Mouse (Mus musculus) heart, postnatal 10 days (tissue): ENCODE measurements at regions not wholly inside any gene's neighbourhood (a gene's known extent, or its start where the extent isn't known, plus 50 kb on each side); places are given as distances from the start of the nearest gene placed in this dataset.

Source experiments
- DNase-seq, 2 experiments: peaks; one replicate each; pipeline ENCODE4 v3.0.0; 2021
- intact Hi-C: fragments of 180-260 bp; cut with DNase I; formaldehyde crosslinking; loops from one replicate; pipeline ENCODE4 v1.15.1; 2025

- intact Hi-C loops = no loop called here
- DNase-seq = no peak
Observed at GRCm38 (mm10) chr6:20833401-20833800, 381.9 kb upstream of the Kcnd2 start.

GRCm38 (mm10) chr6:20840149-20840548 lies 375.2 kb upstream of the Kcnd2 start:
- intact Hi-C loops = loop anchor here (10.0 kb wide), 2 partner anchors 265 to 695 kb away; no protein-coding TSS in a partner anchor
- DNase-seq = no peak
